Mouse (Mus musculus) T-helper 1 cell (primary cell): ENCODE measurements around the gene Ermard.

Experiments used
- in situ Hi-C: fragments of 300-600 bp; cut with MboI, MseI; formaldehyde crosslinking; loops from one replicate; pipeline ENCODE4 v1.15.1; 2025; ENCODE audit warnings: high pct_unique_total_duplicates

Ermard gene

GRCm38 (mm10) chr17:15059646-15060045 lies 18.6 kb downstream of the Ermard start:
- in situ Hi-C loops, result no loop called here

DNA sequence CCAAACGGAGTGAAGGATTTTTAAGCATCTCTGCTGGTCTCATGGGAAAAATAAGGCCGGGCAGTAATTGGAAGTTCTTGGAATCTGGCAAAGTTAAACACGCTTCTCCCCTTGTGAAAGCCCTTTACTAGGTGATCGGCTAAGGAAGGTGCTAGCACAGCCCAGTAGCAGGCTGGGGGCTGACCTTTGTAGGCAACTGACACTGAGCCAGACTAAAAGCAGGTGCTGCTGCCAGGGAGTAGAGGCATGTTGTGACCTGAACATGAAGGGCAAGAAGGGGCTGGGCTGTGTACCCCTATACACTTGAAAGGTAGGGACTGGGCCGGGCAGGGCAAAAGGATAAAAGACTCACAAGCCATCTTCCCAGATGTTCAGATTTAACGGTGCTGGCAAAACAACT lies 19.3 kb downstream of the Ermard start:
- in situ Hi-C loops, result no loop called here

DNA sequence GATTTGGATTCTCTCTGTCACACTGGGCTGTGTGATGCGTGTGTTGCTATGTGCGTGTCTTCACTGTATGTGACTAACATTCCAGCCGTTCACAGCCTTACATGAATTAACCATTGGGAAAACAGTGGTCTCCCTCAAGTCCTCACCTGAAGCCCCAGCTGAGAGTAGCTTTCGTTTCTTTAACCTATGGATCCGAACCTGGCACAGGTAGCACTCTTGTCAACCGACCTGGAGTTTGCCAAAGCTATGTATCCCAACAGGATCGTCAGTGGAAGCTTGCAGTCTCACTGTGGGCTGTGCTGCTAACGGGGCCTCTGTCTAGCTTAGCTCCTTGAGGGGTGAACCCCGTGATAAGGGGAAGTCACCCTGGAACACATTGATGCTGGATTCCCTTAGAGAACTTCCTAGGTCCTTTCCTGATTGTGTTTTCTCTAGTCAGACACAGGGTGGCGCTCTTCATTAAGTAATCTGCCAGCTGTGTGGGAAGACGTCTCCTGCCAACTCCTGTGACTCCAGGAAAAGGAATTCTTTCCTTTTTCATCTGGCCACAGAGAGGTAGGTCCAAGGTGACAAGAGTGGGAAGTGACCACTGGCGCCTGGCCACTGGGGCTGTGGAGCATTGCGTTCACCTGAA lies 24.5 kb downstream of the Ermard start:
- in situ Hi-C loops, result no loop called here

DNA sequence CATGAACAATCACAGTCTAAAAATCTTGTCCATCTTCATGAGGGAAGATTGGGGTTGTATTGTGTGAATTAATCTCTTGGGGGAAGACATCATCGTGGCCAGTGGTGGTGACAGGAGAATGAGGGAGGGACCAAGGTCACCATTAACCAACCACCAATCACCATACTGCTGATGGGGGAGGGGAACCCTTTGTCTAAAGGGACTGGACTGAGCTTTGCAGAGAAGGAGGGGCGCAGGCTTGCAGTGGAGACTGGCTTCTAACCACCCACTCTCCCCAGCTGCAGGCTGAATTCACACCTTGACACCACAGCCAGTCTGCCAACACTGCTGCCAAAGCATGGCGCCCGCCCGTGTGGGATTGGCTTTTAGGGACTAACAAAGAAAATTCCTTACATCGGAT lies 25.1 kb downstream of the Ermard start:
- in situ Hi-C loops, result no loop called here

GRCm38 (mm10) chr17:15066911-15067310 lies 25.9 kb downstream of the Ermard start:
- in situ Hi-C loops, result no loop called here

DNA sequence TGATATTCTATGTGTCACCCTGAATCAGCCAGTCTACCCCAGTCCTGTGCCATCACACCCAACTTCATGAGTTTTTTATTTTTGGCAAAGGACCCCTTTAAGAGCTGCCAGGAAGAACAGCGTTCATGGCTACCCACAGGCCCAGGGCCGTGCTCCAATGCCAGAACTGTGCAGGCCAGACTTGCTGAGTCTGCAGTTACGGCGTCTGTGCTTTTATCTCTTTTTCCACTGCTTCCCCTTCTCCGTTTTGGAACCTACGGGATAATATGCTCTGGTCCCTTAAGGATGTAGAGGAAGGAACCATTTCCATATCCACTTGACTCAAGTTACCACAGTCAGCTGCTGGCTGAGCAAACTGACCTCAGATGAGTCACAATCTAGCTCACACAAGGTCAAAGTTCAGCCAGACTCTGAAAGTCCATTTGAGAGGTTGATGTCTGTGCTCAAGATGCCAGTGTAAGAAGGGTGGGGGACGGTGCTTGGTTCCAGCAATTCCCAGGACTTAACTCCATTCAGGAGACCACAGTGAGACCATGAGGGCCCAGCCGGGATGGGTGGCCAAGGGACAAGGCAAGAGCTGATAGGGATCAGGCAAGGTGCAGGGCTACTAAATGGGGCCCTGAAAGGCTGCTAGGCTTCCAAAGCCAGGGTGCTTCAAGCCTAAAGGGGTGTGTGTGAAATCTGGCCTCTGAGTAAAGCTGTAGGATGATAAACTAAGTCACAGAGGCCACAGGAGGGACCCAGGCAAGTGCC lies 27.2 kb downstream of the Ermard start:
- in situ Hi-C loops, result no loop called here

- in situ Hi-C loops, result no loop called here
Observed at GRCm38 (mm10) chr17:15069124-15069523, 28.1 kb downstream of the Ermard start.

- in situ Hi-C loops, result no loop called here
Observed at GRCm38 (mm10) chr17:15072211-15072610, 31.2 kb downstream of the Ermard start.

- in situ Hi-C loops, result loop anchor here (5.0 kb wide), 1 partner anchor 382 kb away; no protein-coding TSS in a partner anchor
Observed at GRCm38 (mm10) chr17:15075033-15075432, 34.0 kb downstream of the Ermard start.

DNA sequence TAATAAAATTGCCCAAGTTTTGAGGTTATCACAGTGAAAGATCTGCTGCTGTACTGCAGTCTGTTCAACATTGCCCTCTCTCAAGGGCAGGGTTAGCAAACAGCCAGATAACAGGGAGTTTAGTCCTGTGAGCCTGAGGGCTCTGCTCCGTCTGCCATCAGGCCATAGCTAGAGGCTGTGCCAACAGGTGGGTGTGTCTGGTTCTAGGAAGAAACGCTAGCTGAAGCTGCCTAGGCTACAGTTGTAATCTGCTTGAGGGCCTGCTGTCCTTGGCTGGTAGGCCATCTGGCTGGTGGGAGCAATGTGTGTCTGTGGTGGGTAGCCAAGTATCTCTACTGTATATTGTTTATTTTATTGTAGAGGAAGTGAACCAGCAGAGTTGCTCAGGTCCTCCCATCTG lies 36.5 kb downstream of the Ermard start:
- in situ Hi-C loops, result loop anchor here (5.0 kb wide), 1 partner anchor 380 kb away; no protein-coding TSS in a partner anchor

DNA sequence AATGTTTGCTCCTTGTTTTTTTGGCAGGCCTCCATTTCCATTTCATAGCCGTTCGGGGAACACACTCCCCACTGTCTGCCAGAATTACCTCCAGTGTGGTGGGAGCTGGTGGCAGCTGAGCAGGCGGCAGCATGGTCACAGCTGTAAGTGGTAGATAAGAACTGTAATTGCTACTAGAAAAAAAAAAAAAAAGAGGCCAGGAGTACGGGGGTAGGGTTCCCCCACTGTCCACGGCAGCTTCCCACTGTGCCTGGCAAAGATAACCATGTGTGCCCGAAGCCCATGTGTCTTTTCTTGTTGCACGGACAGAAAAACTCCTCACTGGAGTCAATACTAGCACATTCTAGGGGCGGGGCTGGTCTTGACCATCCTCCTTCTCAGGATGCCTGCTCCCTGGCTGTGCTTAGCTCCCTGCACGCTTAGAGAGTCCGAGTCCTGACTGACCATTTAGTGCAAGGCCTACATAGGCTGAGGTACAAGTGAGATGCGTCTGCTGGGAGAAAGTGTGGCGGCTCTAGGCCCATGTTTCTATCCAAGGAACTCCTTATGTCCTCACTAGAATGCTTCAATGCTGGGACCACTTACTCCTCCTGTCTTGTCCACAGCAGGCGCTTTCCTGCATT lies 43.3 kb downstream of the Ermard start:
- in situ Hi-C loops, result no loop called here

- in situ Hi-C loops, result no loop called here
Observed at GRCm38 (mm10) chr17:15085006-15085405, 44.0 kb downstream of the Ermard start.

DNA sequence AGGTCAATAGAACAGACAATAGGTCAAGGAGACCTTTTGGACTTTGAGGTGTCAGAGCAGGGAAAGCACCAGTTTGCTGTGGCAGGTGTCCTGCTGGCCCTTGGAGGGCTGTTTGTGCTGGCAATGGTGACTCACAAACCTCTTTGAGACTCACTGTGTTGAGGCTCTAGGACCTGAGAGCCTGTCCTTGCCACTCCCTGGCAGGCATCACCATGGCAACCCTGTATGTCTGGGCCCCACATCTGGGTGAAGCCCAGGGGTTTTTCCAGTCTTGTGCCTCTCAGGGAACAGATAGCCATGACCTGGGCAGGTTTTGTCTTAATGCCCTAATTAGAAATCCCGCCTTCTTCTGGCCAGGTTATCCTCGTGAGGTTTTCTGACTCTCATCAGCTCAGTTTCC lies 47.2 kb downstream of the Ermard start:
- in situ Hi-C loops, result no loop called here

DNA sequence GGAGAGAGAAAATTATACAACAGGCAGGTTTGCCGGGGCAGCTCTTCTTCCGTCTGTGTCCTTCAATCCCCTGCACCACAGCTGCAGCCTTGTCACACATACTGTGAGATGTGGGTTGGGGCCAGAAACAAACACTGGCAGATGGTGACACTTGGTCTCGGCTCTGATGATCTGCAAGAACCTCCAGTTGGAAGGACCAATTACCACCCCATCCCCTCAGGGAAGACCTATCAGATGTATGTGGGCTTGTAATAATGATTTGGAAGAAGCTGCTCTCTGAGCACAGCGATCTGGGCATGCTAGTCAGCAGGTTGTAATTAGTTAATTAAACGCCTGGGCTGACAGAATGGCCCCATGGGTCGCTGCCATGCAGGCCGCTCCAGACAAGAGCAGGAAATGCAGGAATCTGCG lies 47.6 kb downstream of the Ermard start:
- in situ Hi-C loops, result no loop called here

GRCm38 (mm10) chr17:15091739-15092138 lies 50.7 kb downstream of the Ermard start:
- in situ Hi-C loops, result no loop called here

GRCm38 (mm10) chr17:15093523-15093922 lies 52.5 kb downstream of the Ermard start:
- in situ Hi-C loops, result no loop called here

GRCm38 (mm10) chr17:15096853-15097252 lies 55.8 kb downstream of the Ermard start:
- in situ Hi-C loops, result no loop called here

DNA sequence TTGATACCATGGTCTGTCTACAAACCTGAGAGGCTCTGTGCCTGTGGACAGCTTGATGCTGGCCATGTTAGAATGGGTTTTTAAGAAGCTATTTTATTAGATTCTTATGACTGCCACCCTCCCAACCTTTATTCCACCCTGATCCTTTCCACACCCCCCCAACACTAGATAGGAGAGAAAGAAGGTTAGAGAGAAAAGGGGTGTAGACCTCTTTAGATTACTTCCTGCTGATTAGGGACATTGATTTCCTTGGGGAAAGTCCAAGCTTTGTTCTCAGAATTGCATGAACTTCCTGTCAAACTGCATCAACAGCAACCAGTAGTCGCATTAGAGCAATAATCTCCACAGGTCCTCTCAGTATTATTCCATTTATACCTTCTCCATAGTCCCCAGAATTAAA lies 57.7 kb downstream of the Ermard start:
- in situ Hi-C loops, result no loop called here

DNA sequence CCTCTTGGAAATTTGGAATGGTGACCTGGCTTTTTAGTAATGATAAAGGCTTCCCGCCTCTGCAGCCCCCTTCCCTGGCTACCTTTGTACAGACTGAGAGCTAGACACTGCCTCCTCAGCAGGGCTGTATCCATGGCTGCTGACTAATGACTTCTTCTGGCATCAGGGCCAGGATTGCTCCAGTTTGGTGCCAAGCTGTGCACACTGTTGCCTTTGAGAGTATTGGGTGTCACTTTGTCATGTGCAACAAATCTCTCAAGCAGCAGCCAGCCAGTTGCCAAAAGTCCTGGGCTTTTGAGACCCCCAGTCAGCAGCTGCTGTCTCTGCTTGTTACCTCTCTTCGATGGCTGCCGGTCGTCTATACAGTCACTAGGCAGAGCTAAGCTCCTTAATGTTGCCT lies 60.3 kb downstream of the Ermard start:
- in situ Hi-C loops, result no loop called here

DNA sequence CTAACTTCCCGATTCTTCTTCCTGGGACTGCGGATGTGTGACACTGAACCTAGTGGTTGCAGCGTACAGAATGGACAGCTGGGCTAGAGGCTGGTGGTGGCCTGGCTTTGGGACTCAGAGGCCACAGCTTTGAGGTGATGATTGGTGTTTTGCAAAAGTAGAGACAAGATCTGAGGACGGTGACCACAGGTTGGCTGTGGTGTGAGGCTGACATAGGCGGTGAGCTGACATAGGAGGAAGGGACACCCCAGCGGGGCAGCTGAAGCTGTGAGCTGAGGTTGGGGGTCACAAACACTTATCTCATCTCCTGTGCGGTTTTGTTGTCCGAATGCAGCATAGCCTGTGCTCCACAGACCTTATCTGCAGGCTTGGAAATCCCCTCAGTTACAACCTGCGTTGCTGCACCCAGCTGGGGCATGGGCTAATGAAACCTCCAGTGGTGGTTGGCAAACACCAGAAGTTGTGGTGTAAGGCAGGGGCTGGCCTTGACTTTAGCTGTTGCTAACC lies 66.2 kb downstream of the Ermard start:
- in situ Hi-C loops, result no loop called here

GRCm38 (mm10) chr17:15108473-15109441 lies 67.7 kb downstream of the Ermard start:
- in situ Hi-C loops, result no loop called here
